ENCODE assay signal across 8 mouse cellular contexts in the genomic region with DNA sequence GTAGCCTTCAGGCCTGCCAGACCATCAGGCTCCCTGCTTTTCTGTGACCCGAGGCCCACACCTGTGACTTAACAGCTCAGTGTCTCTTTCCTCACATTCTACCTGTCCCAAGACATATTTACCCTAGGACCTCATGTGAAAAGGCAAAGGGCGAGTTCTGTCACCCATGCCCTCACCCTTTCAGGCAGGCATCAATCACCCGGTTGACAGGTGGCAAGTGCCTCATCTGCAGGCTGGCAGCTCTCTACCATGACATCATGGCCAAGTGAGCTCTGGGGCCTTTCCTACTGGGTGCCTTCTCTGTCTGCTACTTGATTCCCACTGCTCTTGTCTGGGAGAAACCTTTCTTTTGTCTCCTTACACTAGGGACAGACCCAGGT.
DNase-seq lines count a peak whose midpoint lies in the region; ATAC-seq and TF ChIP-seq lines count a peak whose summit lies in the region.

No protein-coding gene starts in this region.

- WGBS in lung, postnatal 0 days = 61% methylated on average over 3 of the region's 3 CpGs
- 81% methylated on average over 3 of the region's 3 CpGs for WGBS in hindbrain, embryonic 16.5 days
- WGBS in macrophage (ENCODE audit: missing documents) = 28% methylated on average over 3 of the region's 3 CpGs

- intact Hi-C loops in gastrocnemius, adult 2 months (cut with DNase I) = loop anchor here (2.0 to 5.0 kb wide), 3 partner anchors 33 to 214 kb away; partner anchors contain the start of gene Irf2bp2

- H3K9me3 ChIP-seq in lung, postnatal 0 days (ENCODE audit: low read length) = no peaks in the 10 kb centered on the region
- no peaks in the 10 kb centered on the region for H3K9me3 ChIP-seq in hindbrain, embryonic 16.5 days (ENCODE audit: control insufficient read depth, low read length)

- no peak for ATAC-seq in lung, postnatal 0 days
- no peak for ATAC-seq in hindbrain, embryonic 16.5 days

- H3K4me3 ChIP-seq in gastrocnemius, adult 2 months = no peak overlapping the region
- H3K4me3 ChIP-seq in lung, postnatal 0 days (ENCODE audit: low read depth, low read length) = no peak overlapping the region
- H3K4me3 ChIP-seq in hindbrain, embryonic 16.5 days (ENCODE audit: low read length) = no peak overlapping the region
- no peak overlapping the region for H3K4me3 ChIP-seq in macrophage (ENCODE audit: inconsistent target)

- peak; percentile 63 for DNase-seq in gastrocnemius, adult 2 months
- no peak for DNase-seq in gastrocnemius, postnatal 4 days (ENCODE audit: low spot score in 2 of 2)
- DNase-seq in lung, postnatal 0 days (ENCODE audit: low spot score) = no peak
- no peak for DNase-seq in lung, postnatal 36 days
- no peak for DNase-seq in layer of hippocampus, adult 11-12 months (ENCODE audit: low spot score)
- no peak for DNase-seq in cerebellum, postnatal 14 days

- H3K27ac ChIP-seq in gastrocnemius, adult 2 months = peak overlapping the region; percentile 91
- peak overlapping the region; percentile 82 for H3K27ac ChIP-seq in lung, postnatal 0 days (ENCODE audit: low read length)
- H3K27ac ChIP-seq in hindbrain, embryonic 16.5 days (ENCODE audit: low read depth, low read length) = peak overlapping the region; percentile 48; the same call in 1 of the 2 replicates
- H3K27ac ChIP-seq in macrophage = peak overlapping the region; percentile 94

- TF ChIP-seq EP300 in lung, postnatal 0 days (IDR thresholded peaks at IDR 0.05) = no peak

- H3K4me1 ChIP-seq in lung, postnatal 0 days (ENCODE audit: insufficient read depth, low read depth, low read length) = peaks cover 17% of the 10 kb centered on the region; the same call in 1 of the 2 replicates
- no peaks in the 10 kb centered on the region for H3K4me1 ChIP-seq in hindbrain, embryonic 16.5 days (ENCODE audit: control insufficient read depth, insufficient read depth, low read depth, low read length)

- no peak overlapping the region for H3K9ac ChIP-seq in lung, postnatal 0 days (replicated peaks; ENCODE audit: low read depth)
- H3K9ac ChIP-seq in hindbrain, embryonic 16.5 days (ENCODE audit: low read depth, low read length) = no peak overlapping the region

- no peak for TF ChIP-seq CTCF in gastrocnemius, adult 2 months (IDR thresholded peaks at IDR 0.05)
- no peak for TF ChIP-seq CTCF in lung, postnatal 0 days (IDR thresholded peaks at IDR 0.05)

- no peaks in the 10 kb centered on the region for H3K79me2 ChIP-seq in macrophage (ENCODE audit: inconsistent target)

- H3K36me3 ChIP-seq in lung, postnatal 0 days (ENCODE audit: insufficient read depth, low read length) = no peaks in the 10 kb centered on the region
- H3K36me3 ChIP-seq in hindbrain, embryonic 16.5 days (ENCODE audit: control insufficient read depth, insufficient read depth, low read length) = no peaks in the 10 kb centered on the region
- H3K36me3 ChIP-seq in macrophage (ENCODE audit: inconsistent target) = no peaks in the 10 kb centered on the region

- H3K4me2 ChIP-seq in lung, postnatal 0 days (replicated peaks; ENCODE audit: low read depth, low read length) = no peak overlapping the region
- H3K4me2 ChIP-seq in hindbrain, embryonic 16.5 days (ENCODE audit: low read length) = no peak overlapping the region

- H3K27me3 ChIP-seq in lung, postnatal 0 days (replicated peaks; ENCODE audit: insufficient read depth, low read length) = no peaks in the 10 kb centered on the region
- no peaks in the 10 kb centered on the region for H3K27me3 ChIP-seq in hindbrain, embryonic 16.5 days (replicated peaks; ENCODE audit: control insufficient read depth, insufficient read depth, low read length)
